Mouse (Mus musculus) C3H10T1/2 (cell line): ENCODE results near the gene Osgepl1. TPM values are rescaled to one million over a fixed set of nuclear protein-coding genes. Genes with fewer than 3 reads are reported as not detected.

Experiments
- polyA plus RNA-seq, 2 experiments: library from polyadenylated mRNA; unstranded; fragments of >200 nt; fragmentation: generic; extraction: Trizol; gene quantifications; one replicate each; pipeline ENCODE4 v1.2.1; 2012; ENCODE audit warnings: missing spikeins in 2 of 2

Osgepl1 gene
- polyA plus RNA-seq, result 1 to 10 TPM in 1 of 2 experiments, under 1 TPM in 1; 0.25 to 2.1 TPM

DNA sequence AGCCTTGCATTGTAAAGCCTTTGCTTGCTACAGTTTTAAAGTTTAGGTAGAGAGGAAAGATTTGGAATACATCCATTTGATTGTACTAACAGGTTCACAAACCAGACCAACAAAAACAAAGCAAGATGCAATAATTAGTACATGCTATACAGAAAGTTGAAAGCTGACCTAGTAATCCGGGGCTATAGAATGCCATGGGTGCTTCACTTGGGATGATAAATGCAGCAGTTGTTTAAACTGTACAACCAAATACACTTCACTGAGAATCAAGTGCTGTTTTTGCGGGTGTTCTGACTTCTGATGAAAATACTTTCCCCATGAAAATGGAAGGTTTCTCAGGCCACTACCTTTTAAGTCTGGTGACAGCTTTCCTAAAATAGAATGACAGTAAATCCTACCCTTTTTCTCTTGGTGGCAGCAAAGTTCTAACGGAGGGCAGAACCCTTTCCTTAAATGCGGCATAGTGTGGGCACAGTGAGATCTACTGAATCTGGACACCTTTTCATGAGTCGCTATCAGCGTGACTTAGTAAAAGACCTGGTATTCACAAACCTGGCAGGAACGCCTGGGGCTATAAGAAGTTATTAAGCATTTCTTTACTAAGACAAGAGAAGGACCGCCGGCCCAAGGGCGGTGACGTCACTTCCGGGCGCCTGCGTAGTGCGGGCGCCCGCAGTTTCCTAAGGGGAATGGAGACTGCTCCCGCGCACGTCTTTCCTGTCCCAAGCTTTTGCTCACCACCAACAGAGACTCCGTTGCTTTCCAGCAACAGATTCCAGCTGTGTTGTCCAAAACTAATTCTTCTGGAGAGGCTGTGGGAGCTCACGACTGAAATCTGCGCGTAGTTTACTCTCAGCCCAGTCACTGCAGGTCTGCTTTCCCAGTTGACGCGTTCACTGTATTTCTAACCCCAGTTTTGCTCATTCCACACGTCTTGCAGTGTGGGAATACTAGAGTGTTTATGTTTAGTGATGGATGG is at the start of gene Osgepl1:
Osgepl1 (plus strand) TSS at position 636 of the 979 bp plus-strand sequence.

DNA sequence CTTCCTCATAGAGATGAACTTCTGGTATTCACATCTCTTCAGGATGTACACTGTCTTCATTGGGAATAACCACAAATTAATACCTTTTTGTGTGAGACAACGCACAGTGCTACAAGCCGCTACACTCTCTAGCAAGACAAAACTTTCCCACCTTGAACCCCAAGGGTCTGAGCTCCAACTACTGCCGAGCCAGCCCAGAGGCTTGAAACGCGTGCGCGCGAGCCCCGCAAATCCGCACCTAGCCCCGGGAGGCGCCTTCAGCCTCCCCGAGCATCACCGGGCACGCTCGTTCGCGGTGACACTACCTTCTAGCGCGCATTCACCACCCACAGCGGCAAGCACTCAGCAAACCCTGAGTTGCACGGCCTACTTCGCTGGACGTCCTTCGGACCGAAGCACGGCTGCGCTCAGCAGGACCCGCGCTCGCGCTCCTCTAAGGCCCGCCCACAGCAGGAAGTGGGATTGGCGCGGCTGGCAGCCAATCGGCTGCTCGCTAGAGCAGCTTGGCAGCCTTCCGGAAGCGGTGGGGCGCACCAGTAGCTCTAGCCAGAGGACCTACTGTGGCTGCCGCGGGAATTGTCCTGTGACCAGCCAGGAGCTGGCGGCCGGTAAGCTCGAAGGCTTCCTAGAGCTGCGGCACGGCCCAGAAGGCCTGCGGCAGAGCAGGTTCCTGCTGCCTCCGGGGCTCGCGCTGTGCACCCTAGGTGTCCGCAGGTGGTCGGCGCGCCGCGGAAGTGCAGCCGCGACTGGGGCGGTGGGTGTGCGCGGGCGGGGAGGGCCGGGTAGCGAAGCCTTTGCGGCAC is 16.6 kb upstream of the Osgepl1 start, which contains the start of the genes Pms1, Ormdl1 and Gm28778:
Pms1 (minus strand) TSS at position 438 of the 803 bp plus-strand sequence.
Ormdl1 (plus strand) TSS at position 515 of the 803 bp plus-strand sequence.
Gm28778 (plus strand) TSS at position 531 of the 803 bp plus-strand sequence.

DNA sequence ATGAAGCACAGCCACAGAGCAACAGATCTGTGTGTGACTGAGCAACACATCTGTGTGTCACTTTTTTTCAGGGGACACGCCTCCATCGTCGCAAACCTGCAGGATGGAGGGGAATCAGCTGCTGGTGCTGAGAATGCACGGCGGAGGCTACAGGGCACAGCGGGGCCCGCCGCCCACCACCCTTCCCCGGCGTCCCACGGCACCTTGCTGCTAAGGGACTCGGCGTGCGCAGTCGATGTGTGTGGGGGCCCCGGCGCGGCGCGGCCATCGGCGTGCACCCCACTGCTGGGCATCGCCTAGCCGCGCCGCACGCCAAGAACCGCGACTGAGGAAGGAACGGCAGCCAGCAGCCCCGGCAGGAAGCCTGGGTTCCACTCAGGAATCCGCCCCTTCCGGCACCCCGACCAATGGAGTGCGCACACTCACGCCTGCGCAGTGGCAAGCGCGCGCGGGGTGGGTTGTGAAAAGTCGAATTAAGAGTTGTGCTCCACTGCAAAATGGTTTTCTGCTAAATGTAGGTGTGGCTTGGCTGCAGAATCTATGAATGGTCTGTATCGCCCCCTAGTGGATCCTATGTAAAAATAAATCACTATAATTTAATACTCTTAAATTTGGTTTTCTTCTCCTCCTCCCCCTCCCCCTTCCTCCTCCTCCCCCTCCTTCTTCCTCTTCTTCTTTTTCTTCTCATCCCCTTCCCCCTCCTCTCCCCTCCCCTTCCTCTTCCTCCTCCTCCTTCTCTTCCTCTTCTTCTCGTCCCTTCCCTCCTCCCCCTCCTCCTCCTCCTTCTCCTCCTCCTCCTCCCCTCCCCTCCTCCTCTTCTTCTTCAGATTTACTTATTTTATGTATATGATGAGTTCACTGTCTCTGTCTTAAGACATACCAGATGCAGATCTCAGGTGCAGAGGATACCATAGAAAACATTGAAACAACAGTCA is 39.2 kb downstream of the Osgepl1 start, which contains the start of the genes Asdurf, Gm28551 and Asnsd1:
Asdurf (minus strand) TSS at position 293 of the 935 bp plus-strand sequence.
Gm28551 (minus strand) TSS at position 341 of the 935 bp plus-strand sequence.
Asnsd1 (minus strand) TSS at position 426 of the 935 bp plus-strand sequence.

Other genes starting within 250 kb of the Osgepl1 start
- not detected for gene 1700019A02Rik, start 126.0 kb upstream of the Osgepl1 start, polyA plus RNA-seq
- gene Pms1, start 16.6 kb upstream of the Osgepl1 start, polyA plus RNA-seq, result under 1 TPM; 0.09 to 0.53 TPM
- 1 to 10 TPM in 1 of 2 experiments, under 1 TPM in 1; 0.49 to 2.4 TPM for gene Ormdl1, start 16.5 kb upstream of the Osgepl1 start, polyA plus RNA-seq
- gene Gm28778, start 16.5 kb upstream of the Osgepl1 start, polyA plus RNA-seq, result not detected
- gene Asdurf, start 39.0 kb downstream of the Osgepl1 start, polyA plus RNA-seq, result not detected
- gene Gm28551, start 39.0 kb downstream of the Osgepl1 start, polyA plus RNA-seq, result under 1 TPM in 1 of 2 experiments, not detected in 1; 0.09 TPM
- 10 to 100 TPM; 10.7 to 30.7 TPM for gene Asnsd1, start 39.1 kb downstream of the Osgepl1 start, polyA plus RNA-seq